Mouse (Mus musculus) liver, adult 2 months (tissue): Measurements from ENCODE around the gene Nbas. TPM values are rescaled to one million over a fixed set of nuclear protein-coding genes. Genes with fewer than 3 reads are reported as not detected.

Experiments used
- DNase-seq: peaks from one replicate; pipeline ENCODE4 v3.0.0-alpha.2; 2011; ENCODE audit warnings: low read depth, low spot score; ENCODE audit errors: extremely low read depth
- H3K27ac ChIP-seq: fragments of 200-500 bp; replicated peaks from 2 replicates; pipeline ENCODE4 v1.5.1; 2012; ENCODE audit warnings: low read depth, mild to moderate bottlenecking, control low read depth, inconsistent platforms, low read length; ENCODE audit not compliant: insufficient read depth
- H3K27me3 ChIP-seq: fragments of 200-500 bp; 2 replicates; pipeline ENCODE4 v1.6.1; 2012; ENCODE audit warnings: mild to moderate bottlenecking, moderate library complexity, low read length, inconsistent platforms; ENCODE audit not compliant: control insufficient read depth, insufficient read depth
- H3K36me3 ChIP-seq: fragments of 200-500 bp; 2 replicates; pipeline ENCODE4 v1.6.1; 2012; ENCODE audit warnings: low read length, inconsistent platforms; ENCODE audit not compliant: control insufficient read depth, insufficient read depth
- H3K4me1 ChIP-seq: fragments of 200-500 bp; 2 replicates; pipeline ENCODE4 v1.6.1; 2011; ENCODE audit warnings: low read length; ENCODE audit not compliant: control insufficient read depth, insufficient read depth
- H3K4me3 ChIP-seq: fragments of 200-500 bp; 2 replicates; pipeline ENCODE4 v1.5.1; 2011; ENCODE audit warnings: low read depth, mild to moderate bottlenecking, control low read depth, low read length, moderate library complexity; ENCODE audit not compliant: insufficient read depth
- H3K79me2 ChIP-seq: fragments of 200-500 bp; 2 replicates; pipeline ENCODE4 v1.6.1; 2012; ENCODE audit warnings: inconsistent platforms, mild to moderate bottlenecking, low read length, moderate library complexity; ENCODE audit not compliant: control insufficient read depth, insufficient read depth
- H3K9ac ChIP-seq: fragments of 200-500 bp; 2 replicates; pipeline ENCODE4 v1.6.1; 2012; ENCODE audit warnings: low read depth, mild to moderate bottlenecking, control low read depth, inconsistent platforms, low read length
- CTCF ChIP-seq: fragments of 200-500 bp; IDR thresholded peaks from 2 replicates; pipeline ENCODE4 v1.5.1; 2011; ENCODE audit warnings: low read depth, low read length, control low read depth
- POLR2A ChIP-seq: fragments of 200-500 bp; IDR thresholded peaks from 2 replicates; pipeline ENCODE4 v1.6.1; 2011; ENCODE audit warnings: low read length, control low read depth; ENCODE audit not compliant: insufficient read depth; ENCODE audit errors: extremely low read depth
- WGBS: fragments of 180-500 bp; shearing (Covaris S2); methylation state at CpG from one replicate; pipeline ENCODE4 v1.1.7; 2018; 5-methylcytosine and 5-hydroxymethylcytosine counted together
- polyA plus RNA-seq: library from polyadenylated mRNA; depleted of rRNA; stranded (reverse); fragments of >200 nt; gene quantifications from 2 replicates; pipeline ENCODE4 v1.2.3, GENCODE M21; 2012
- total RNA-seq: library from RNA; depleted of rRNA; stranded (reverse); fragments of >200 nt; gene quantifications from 2 replicates; pipeline ENCODE4 v1.2.3, GENCODE M21; 2014

Nbas gene
- total and polyA plus RNA-seq, 2 experiments: 10.7 to 21.8 TPM

DNA sequence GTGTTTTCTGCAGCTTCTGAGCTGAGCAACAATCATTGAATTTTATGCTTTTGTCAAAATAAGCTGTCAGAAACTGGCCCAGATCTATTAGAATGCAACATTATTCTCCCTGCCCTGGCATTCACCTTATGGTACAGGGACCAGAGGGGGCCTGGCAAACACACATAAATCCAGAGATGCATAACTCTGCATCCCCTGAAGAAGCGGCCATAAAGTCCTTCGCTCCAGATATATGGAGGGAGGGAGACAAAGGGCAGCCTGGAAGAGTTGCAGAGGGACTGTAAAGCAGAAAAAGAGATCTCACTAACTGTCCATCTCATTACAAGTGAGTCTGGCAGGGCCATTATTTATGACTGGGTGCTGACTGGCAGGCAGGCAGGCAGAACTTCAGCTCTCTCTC lies 13.2 kb upstream of the Nbas start:
- H3K79me2 ChIP-seq: no peaks in the 10 kb centered on the region
- H3K4me1 ChIP-seq: no peaks in the 10 kb centered on the region
- TF ChIP-seq POLR2A (no peak), CTCF (no peak)
- no peaks in the 10 kb centered on the region for H3K36me3 ChIP-seq
- H3K9ac ChIP-seq: no peak overlapping the region
- DNase-seq: no peak
- H3K27me3 ChIP-seq: peaks cover 3% of the 10 kb centered on the region; the same call in 1 of the 2 replicates
- H3K4me3 ChIP-seq: no peak overlapping the region
- no peak overlapping the region for H3K27ac ChIP-seq
- 85% methylated on average over 2 of the region's 2 CpGs for WGBS

DNA sequence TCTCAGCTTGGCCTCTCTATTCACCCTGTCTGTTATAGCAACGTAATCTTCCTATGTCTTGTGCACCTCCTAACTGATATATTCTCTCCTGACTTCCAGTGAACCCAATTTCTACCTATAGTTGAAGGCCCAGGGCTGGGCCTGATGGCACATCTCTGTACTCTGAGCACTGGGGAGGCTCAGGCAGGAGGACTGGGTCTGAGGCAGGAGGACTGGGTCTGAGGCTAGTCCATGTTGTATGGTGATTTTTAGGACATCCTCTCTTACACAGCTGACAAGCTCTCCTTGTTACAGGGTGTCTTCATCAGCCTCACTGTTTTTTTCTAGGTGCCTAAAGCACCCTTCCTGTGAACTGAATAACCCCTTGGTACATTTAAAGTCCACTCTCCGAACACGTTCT lies 521 bp upstream of the Nbas start:
- WGBS: 41% methylated on average over 3 of the region's 3 CpGs
- no peak overlapping the region for H3K9ac ChIP-seq
- no peaks in the 10 kb centered on the region for H3K36me3 ChIP-seq
- no peak for DNase-seq
- H3K27me3 ChIP-seq: no peaks in the 10 kb centered on the region
- no peak overlapping the region for H3K27ac ChIP-seq
- H3K4me3 ChIP-seq: no peak overlapping the region
- no peaks in the 10 kb centered on the region; the same call in 1 of the 2 replicates for H3K79me2 ChIP-seq
- H3K4me1 ChIP-seq: peaks cover 8% of the 10 kb centered on the region
- TF ChIP-seq POLR2A: no peak
- no peak for TF ChIP-seq CTCF

DNA sequence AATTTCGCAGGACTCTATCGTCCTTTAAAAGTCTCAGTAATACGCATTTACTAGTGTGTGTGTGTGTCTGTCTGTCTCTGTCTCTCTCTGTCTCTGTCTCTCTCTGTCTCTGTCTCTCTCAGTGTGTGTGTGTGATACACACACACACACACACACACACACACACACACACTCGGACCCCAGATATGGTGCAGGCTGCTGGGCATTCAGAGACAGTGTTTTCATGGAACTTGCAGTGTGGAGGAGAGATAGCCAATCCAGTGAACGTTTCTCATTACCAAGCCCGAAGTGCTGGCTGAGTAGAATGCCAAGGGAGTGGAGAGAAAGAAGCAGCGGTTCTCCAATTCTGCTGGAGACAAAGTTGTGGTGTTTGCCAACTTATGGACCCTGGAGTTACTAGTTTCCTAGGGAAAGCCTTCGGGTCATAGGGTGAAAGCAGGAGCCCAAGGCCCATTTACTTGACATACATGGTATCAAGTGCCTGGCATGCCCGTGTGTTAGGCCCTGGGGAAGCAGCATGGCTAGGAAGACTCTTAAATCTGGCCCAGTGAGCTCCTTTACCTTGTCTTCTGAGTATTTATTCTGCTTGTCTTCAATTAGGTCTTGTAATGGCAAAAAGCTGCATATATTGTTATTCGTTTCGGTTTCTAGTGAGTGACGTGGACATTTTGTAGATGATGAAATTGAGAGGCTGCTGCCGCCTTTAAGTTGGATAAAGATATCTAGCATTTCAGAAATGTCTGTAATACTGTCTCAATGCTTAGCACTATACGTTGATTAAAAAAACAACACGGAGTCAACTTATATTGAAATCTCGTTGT lies 847 bp downstream of the Nbas start:
- peaks cover 8% of the 10 kb centered on the region for H3K4me1 ChIP-seq
- peak overlapping the region; percentile 87 for H3K9ac ChIP-seq
- H3K79me2 ChIP-seq: no peaks in the 10 kb centered on the region; the same call in 1 of the 2 replicates
- peaks cover 6% of the 10 kb centered on the region for H3K36me3 ChIP-seq
- DNase-seq: peak; percentile 34
- peak overlapping the region; percentile 34; the same call in 1 of the 2 replicates for H3K27ac ChIP-seq
- H3K27me3 ChIP-seq: no peaks in the 10 kb centered on the region
- 25% methylated on average over 16 of the region's 16 CpGs for WGBS
- peak overlapping the region; percentile 84 for H3K4me3 ChIP-seq
- TF ChIP-seq CTCF (no peak), POLR2A (no peak)

DNA sequence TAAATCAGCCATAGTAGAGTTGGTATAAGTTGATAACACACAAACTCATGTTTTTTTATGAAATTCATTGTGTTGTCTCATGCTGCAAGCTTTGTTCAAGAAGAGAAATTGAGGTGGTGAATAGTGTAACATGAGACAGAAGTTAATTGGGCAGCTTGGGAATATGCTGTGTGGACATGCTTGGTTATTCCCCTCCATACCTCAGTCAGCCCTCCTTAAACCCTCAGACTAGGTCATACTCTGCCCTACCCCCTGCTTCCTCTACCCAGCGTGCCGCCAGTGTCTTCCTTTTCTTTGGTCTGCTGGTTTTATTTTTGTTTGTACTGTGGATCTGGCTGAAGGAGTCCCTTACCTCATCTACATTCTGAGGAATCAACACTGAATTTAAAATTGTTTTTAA lies 22.5 kb downstream of the Nbas start:
- Histone ChIP-seq H3K27me3 (no peaks in the 10 kb centered on the region), H3K27ac (no peak overlapping the region), H3K4me3 (no peak overlapping the region), H3K36me3 (peaks cover 20% of the 10 kb centered on the region), H3K79me2 (no peaks in the 10 kb centered on the region), H3K4me1 (no peaks in the 10 kb centered on the region), H3K9ac (no peak overlapping the region)
- TF ChIP-seq CTCF: no peak
- TF ChIP-seq POLR2A: no peak
- DNase-seq: no peak
- WGBS: 91% methylated on average over 2 of the region's 2 CpGs

DNA sequence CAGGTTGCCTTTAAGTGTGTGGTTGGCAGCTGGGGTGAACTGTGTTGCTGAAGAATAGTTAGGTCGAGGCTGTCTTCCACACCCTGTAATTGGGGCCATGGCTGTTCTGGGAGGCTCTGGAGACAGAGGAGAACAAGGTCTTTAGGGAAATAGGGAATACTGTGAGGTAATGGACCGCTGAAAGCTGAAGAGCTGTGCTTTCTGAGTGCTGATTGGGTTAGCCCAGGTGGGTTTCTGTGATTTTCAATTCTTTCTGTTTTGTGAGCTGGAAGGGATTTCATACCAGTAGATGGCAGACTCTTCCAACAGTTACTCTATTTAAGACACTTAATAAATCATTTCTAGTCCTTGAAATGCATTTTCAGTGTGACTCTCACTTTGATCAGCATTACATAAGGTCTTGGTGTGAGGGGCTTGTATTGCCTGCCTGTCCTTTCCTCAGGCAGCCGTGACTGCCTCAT lies 24.5 kb downstream of the Nbas start:
- peaks cover 19% of the 10 kb centered on the region for H3K36me3 ChIP-seq
- no peak overlapping the region for H3K9ac ChIP-seq
- no peak overlapping the region for H3K27ac ChIP-seq
- WGBS: 91% methylated on average over 3 of the region's 3 CpGs
- no peak for DNase-seq
- no peaks in the 10 kb centered on the region for H3K27me3 ChIP-seq
- H3K79me2 ChIP-seq: no peaks in the 10 kb centered on the region
- TF ChIP-seq POLR2A: no peak
- TF ChIP-seq CTCF: no peak
- H3K4me3 ChIP-seq: no peak overlapping the region
- no peaks in the 10 kb centered on the region for H3K4me1 ChIP-seq

DNA sequence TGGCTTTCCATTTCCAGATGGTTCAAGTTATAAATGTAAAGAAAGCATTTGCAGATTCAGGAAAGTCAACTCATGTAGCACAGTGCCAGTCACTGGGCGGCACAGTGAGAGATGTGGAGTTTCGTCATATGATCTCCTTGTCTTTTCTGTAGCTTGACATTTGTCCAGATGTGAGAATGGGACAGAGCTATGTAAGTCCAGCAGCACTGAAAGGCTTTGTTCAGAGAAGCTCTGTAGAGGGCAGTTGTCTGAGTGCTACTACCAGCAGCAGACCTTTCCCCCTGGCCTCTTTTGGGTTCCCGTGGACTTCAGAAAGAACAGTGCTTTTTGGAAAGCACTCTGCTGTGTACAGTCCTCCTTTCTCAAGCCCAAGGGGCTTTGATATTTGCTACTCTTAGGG lies 34.1 kb downstream of the Nbas start:
- Histone ChIP-seq H3K4me3 (no peak overlapping the region), H3K27ac (no peak overlapping the region), H3K27me3 (no peaks in the 10 kb centered on the region), H3K9ac (no peak overlapping the region), H3K79me2 (no peaks in the 10 kb centered on the region), H3K36me3 (peaks cover 29% of the 10 kb centered on the region), H3K4me1 (no peaks in the 10 kb centered on the region)
- TF ChIP-seq CTCF (no peak), POLR2A (no peak)
- no peak for DNase-seq
- 99% methylated on average over 3 of the region's 3 CpGs for WGBS
